Mouse (Mus musculus): ENCODE results near the gene 4930415O20Rik. TPM values are rescaled to one million over a fixed set of nuclear protein-coding genes. Genes with fewer than 3 reads are reported as not detected.

The 4930415O20Rik gene
- polyA plus RNA-seq, 1 experiment, result not detected

- TF ChIP-seq CTCF (IDR thresholded peaks at IDR 0.05; ENCODE audit: low read depth, low read length) (no peak), POLR2A (IDR thresholded peaks at IDR 0.05; ENCODE audit: borderline replicate concordance, low read depth, low read length) (no peak)
- Histone ChIP-seq H3K4me3 (ENCODE audit: insufficient read depth, low read length) (no peak overlapping the region), H3K4me1 (ENCODE audit: control insufficient read depth, insufficient read depth, low read length) (no peaks in the 10 kb centered on the region), H3K27ac (ENCODE audit: insufficient read depth, low read depth, low read length) (no peak overlapping the region)
These were observed 55.3 kb downstream of the 4930415O20Rik start for GRCm38 (mm10) chr15:98626078-98626477.

GRCm38 (mm10) chr15:98626487-98627212, 55.8 kb downstream of the 4930415O20Rik start:
- Histone ChIP-seq H3K27ac (ENCODE audit: insufficient read depth, low read depth, low read length) (no peak overlapping the region), H3K4me1 (ENCODE audit: control insufficient read depth, insufficient read depth, low read length) (no peaks in the 10 kb centered on the region), H3K4me3 (ENCODE audit: insufficient read depth, low read length) (no peak overlapping the region)
- no peak for TF ChIP-seq CTCF (IDR thresholded peaks at IDR 0.05; ENCODE audit: low read depth, low read length)
- no peak for TF ChIP-seq POLR2A (IDR thresholded peaks at IDR 0.05; ENCODE audit: borderline replicate concordance, low read depth, low read length)

GRCm38 (mm10) chr15:98628589-98629254, 57.9 kb downstream of the 4930415O20Rik start:
- H3K27ac ChIP-seq (ENCODE audit: insufficient read depth, low read depth, low read length), result no peak overlapping the region
- no peak overlapping the region for H3K4me3 ChIP-seq (ENCODE audit: insufficient read depth, low read length)
- TF ChIP-seq POLR2A (IDR thresholded peaks at IDR 0.05; ENCODE audit: borderline replicate concordance, low read depth, low read length), result no peak
- TF ChIP-seq CTCF (IDR thresholded peaks at IDR 0.05; ENCODE audit: low read depth, low read length), result no peak
- no peaks in the 10 kb centered on the region for H3K4me1 ChIP-seq (ENCODE audit: control insufficient read depth, insufficient read depth, low read length)

GRCm38 (mm10) chr15:98629464-98629863, 58.7 kb downstream of the 4930415O20Rik start:
- H3K4me1 ChIP-seq (ENCODE audit: control insufficient read depth, insufficient read depth, low read length), result no peaks in the 10 kb centered on the region
- no peak overlapping the region for H3K4me3 ChIP-seq (ENCODE audit: insufficient read depth, low read length)
- TF ChIP-seq POLR2A (IDR thresholded peaks at IDR 0.05; ENCODE audit: borderline replicate concordance, low read depth, low read length), result no peak
- no peak for TF ChIP-seq CTCF (IDR thresholded peaks at IDR 0.05; ENCODE audit: low read depth, low read length)

GRCm38 (mm10) chr15:98630540-98630939, 59.7 kb downstream of the 4930415O20Rik start, which contains the start of gene Cacnb3:
TSS of gene Cacnb3 (plus strand) at chr15:98630840.
- TF ChIP-seq CTCF (IDR thresholded peaks at IDR 0.05; ENCODE audit: low read depth, low read length) (no peak), POLR2A (IDR thresholded peaks at IDR 0.05; ENCODE audit: borderline replicate concordance, low read depth, low read length) (no peak)
- Histone ChIP-seq H3K4me3 (ENCODE audit: insufficient read depth, low read length) (no peak within 1 kb of the TSS), H3K27ac (ENCODE audit: insufficient read depth, low read depth, low read length) (no peak within 1 kb of the TSS), H3K4me1 (ENCODE audit: control insufficient read depth, insufficient read depth, low read length) (no peaks in the 10 kb centered on the region)

More at GRCm38 (mm10) chr15:98629464-98629863, 58.7 kb downstream of the 4930415O20Rik start:
- no peak overlapping the region for H3K27ac ChIP-seq (ENCODE audit: insufficient read depth, low read depth, low read length)

- no peaks in the 10 kb centered on the region for H3K4me1 ChIP-seq (ENCODE audit: control insufficient read depth, insufficient read depth, low read length)
- H3K4me3 ChIP-seq (ENCODE audit: insufficient read depth, low read length), result no peak overlapping the region
- no peak for TF ChIP-seq POLR2A (IDR thresholded peaks at IDR 0.05; ENCODE audit: borderline replicate concordance, low read depth, low read length)
- TF ChIP-seq CTCF (IDR thresholded peaks at IDR 0.05; ENCODE audit: low read depth, low read length), result peak; percentile 88
- H3K27ac ChIP-seq (ENCODE audit: insufficient read depth, low read depth, low read length), result no peak overlapping the region
These were observed 60.7 kb downstream of the 4930415O20Rik start for GRCm38 (mm10) chr15:98631493-98631892.

- H3K4me1 ChIP-seq (ENCODE audit: control insufficient read depth, insufficient read depth, low read length), result no peaks in the 10 kb centered on the region
- no peak for TF ChIP-seq CTCF (IDR thresholded peaks at IDR 0.05; ENCODE audit: low read depth, low read length)
- no peak for TF ChIP-seq POLR2A (IDR thresholded peaks at IDR 0.05; ENCODE audit: borderline replicate concordance, low read depth, low read length)
- H3K27ac ChIP-seq (ENCODE audit: insufficient read depth, low read depth, low read length), result no peak overlapping the region
- H3K4me3 ChIP-seq (ENCODE audit: insufficient read depth, low read length), result peak overlapping the region; percentile 4; the same call in 1 of the 2 replicates
These were observed 61.4 kb downstream of the 4930415O20Rik start for GRCm38 (mm10) chr15:98632107-98632744.

- Histone ChIP-seq H3K4me3 (ENCODE audit: insufficient read depth, low read length) (no peak overlapping the region), H3K27ac (ENCODE audit: insufficient read depth, low read depth, low read length) (no peak overlapping the region), H3K4me1 (ENCODE audit: control insufficient read depth, insufficient read depth, low read length) (no peaks in the 10 kb centered on the region)
- TF ChIP-seq CTCF (IDR thresholded peaks at IDR 0.05; ENCODE audit: low read depth, low read length) (no peak), POLR2A (IDR thresholded peaks at IDR 0.05; ENCODE audit: borderline replicate concordance, low read depth, low read length) (no peak)
These were observed 62.1 kb downstream of the 4930415O20Rik start for GRCm38 (mm10) chr15:98632921-98633320.

- Histone ChIP-seq H3K27ac (ENCODE audit: insufficient read depth, low read depth, low read length) (no peak overlapping the region), H3K4me3 (ENCODE audit: insufficient read depth, low read length) (peak overlapping the region; percentile 51), H3K4me1 (ENCODE audit: control insufficient read depth, insufficient read depth, low read length) (no peaks in the 10 kb centered on the region)
- no peak for TF ChIP-seq POLR2A (IDR thresholded peaks at IDR 0.05; ENCODE audit: borderline replicate concordance, low read depth, low read length)
- TF ChIP-seq CTCF (IDR thresholded peaks at IDR 0.05; ENCODE audit: low read depth, low read length), result no peak
These were observed 63.1 kb downstream of the 4930415O20Rik start for GRCm38 (mm10) chr15:98633822-98634470.
